Mouse (Mus musculus) kidney, embryonic 15.5 days (tissue): ENCODE data around the gene Cfap73. TPM values are rescaled to one million over a fixed set of nuclear protein-coding genes. Genes with fewer than 3 reads are reported as not detected.

Experiments
- ATAC-seq: fragments of 200-750 bp; cut with Nextera tagmentation; replicated peaks from 2 replicates; pipeline ENCODE4 v1.8.0; 2017; ENCODE audit warnings: moderate TSS enrichment; ENCODE audit not compliant: low FRiP score
- H3K27ac ChIP-seq: fragments of 300-500 bp; sonication (generic); 2 replicates; pipeline ENCODE4 v1.5.1; 2015; ENCODE audit warnings: mild to moderate bottlenecking, inconsistent platforms
- H3K27me3 ChIP-seq: fragments of 300-500 bp; sonication (generic); 2 replicates; pipeline ENCODE4 v1.6.1; 2015; ENCODE audit warnings: inconsistent platforms
- H3K36me3 ChIP-seq: fragments of 300-500 bp; sonication (generic); 2 replicates; pipeline ENCODE4 v1.6.1; 2015; ENCODE audit warnings: inconsistent platforms
- H3K4me1 ChIP-seq: fragments of 300-500 bp; sonication (generic); 2 replicates; pipeline ENCODE4 v1.6.1; 2015; ENCODE audit warnings: inconsistent platforms
- H3K4me2 ChIP-seq: fragments of 300-500 bp; sonication (generic); 2 replicates; pipeline ENCODE4 v1.6.1; 2015; ENCODE audit warnings: moderate library complexity, mild to moderate bottlenecking, inconsistent platforms
- H3K4me3 ChIP-seq: fragments of 300-500 bp; sonication (generic); replicated peaks from 2 replicates; pipeline ENCODE4 v1.5.1; 2015; ENCODE audit warnings: mild to moderate bottlenecking, inconsistent platforms
- H3K9ac ChIP-seq: fragments of 300-500 bp; sonication (generic); 2 replicates; pipeline ENCODE4 v1.6.1; 2015; ENCODE audit warnings: mild to moderate bottlenecking, inconsistent platforms
- H3K9me3 ChIP-seq: fragments of 300-500 bp; sonication (generic); replicated peaks from 2 replicates; pipeline ENCODE4 v1.6.1; 2016; ENCODE audit warnings: inconsistent platforms
- WGBS: fragments of 180-500 bp; shearing (Covaris S2); methylation state at CpG from one replicate; pipeline ENCODE4 v1.1.7; 2015; ENCODE audit warnings: mixed read lengths; 5-methylcytosine and 5-hydroxymethylcytosine counted together
- polyA plus RNA-seq: library from polyadenylated mRNA; unstranded; fragments of >200 nt; fragmentation: Nextera tagmentation; extraction: Ambion mirVana; gene quantifications from 2 replicates; pipeline ENCODE4 v1.2.1, GENCODE M21; 2015

Gene Cfap73
- polyA plus RNA-seq, 1 experiment from 2014 or later, result not detected

DNA sequence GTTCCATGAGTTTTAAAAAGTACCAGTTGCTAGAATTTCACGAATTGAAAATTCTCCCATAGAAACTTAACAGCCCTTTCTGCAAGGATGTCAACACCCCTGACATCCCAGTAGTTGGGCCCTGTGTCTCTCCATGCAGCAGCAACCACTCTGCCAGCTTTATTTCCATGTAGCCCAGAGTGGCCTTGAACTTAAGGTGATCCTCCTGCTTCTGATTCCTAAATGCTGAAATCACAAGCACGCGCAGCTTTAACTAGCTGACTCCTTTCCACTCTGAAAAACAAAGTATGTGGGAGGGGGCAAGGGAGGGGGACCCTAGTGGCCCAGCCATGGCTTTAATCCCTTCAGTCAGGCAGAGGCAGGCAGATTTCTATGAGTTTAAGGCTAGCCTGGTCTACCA is 26.7 kb downstream of the Cfap73 start:
- H3K36me3 ChIP-seq, result peaks cover 13% of the 10 kb centered on the region
- H3K9me3 ChIP-seq, result no peaks in the 10 kb centered on the region
- ATAC-seq, result no peak
- H3K4me3 ChIP-seq, result no peak overlapping the region
- WGBS, result 68% methylated on average over 3 of the region's 3 CpGs
- no peak overlapping the region for H3K9ac ChIP-seq
- H3K27ac ChIP-seq, result no peak overlapping the region
- peaks cover 21% of the 10 kb centered on the region for H3K4me1 ChIP-seq
- no peaks in the 10 kb centered on the region for H3K27me3 ChIP-seq
- no peak overlapping the region for H3K4me2 ChIP-seq

- Histone ChIP-seq H3K4me3 (no peak overlapping the region), H3K4me2 (no peak overlapping the region), H3K9me3 (no peaks in the 10 kb centered on the region), H3K27me3 (no peaks in the 10 kb centered on the region), H3K27ac (no peak overlapping the region), H3K9ac (no peak overlapping the region), H3K4me1 (peaks cover 17% of the 10 kb centered on the region), H3K36me3 (peaks cover 13% of the 10 kb centered on the region)
- 71% methylated on average over 25 of the region's 25 CpGs for WGBS
- ATAC-seq, result no peak
These were observed 27.3 kb downstream of the Cfap73 start for GRCm38 (mm10) chr5:120606590-120607200.

GRCm38 (mm10) chr5:120605688-120606087 is 28.3 kb downstream of the Cfap73 start:
- H3K36me3 ChIP-seq, result peaks cover 13% of the 10 kb centered on the region
- 2% methylated on average over 8 of the region's 8 CpGs for WGBS
- H3K4me3 ChIP-seq, result peak overlapping the region; percentile 38
- no peaks in the 10 kb centered on the region for H3K9me3 ChIP-seq
- peak; percentile 59 for ATAC-seq
- peak overlapping the region; percentile 68 for H3K4me2 ChIP-seq
- H3K4me1 ChIP-seq, result peaks cover 15% of the 10 kb centered on the region
- H3K27ac ChIP-seq, result no peak overlapping the region
- no peaks in the 10 kb centered on the region for H3K27me3 ChIP-seq
- H3K9ac ChIP-seq, result no peak overlapping the region

- Histone ChIP-seq H3K27ac (no peak overlapping the region), H3K36me3 (peaks cover 13% of the 10 kb centered on the region), H3K9ac (no peak overlapping the region), H3K27me3 (no peaks in the 10 kb centered on the region), H3K4me1 (peaks cover 15% of the 10 kb centered on the region), H3K4me2 (peak overlapping the region; percentile 68), H3K9me3 (no peaks in the 10 kb centered on the region), H3K4me3 (peak overlapping the region; percentile 38)
- peak; percentile 55; the same call in 1 of the 2 replicates for ATAC-seq
- WGBS, result 2% methylated on average over 10 of the region's 10 CpGs
These were observed 28.8 kb downstream of the Cfap73 start for GRCm38 (mm10) chr5:120605241-120605661.

GRCm38 (mm10) chr5:120604839-120605238 is 29.2 kb downstream of the Cfap73 start:
- Histone ChIP-seq H3K27ac (no peak overlapping the region), H3K4me1 (peaks cover 15% of the 10 kb centered on the region), H3K9me3 (no peaks in the 10 kb centered on the region), H3K9ac (no peak overlapping the region), H3K36me3 (peaks cover 13% of the 10 kb centered on the region), H3K4me3 (peak overlapping the region; percentile 38), H3K4me2 (peak overlapping the region; percentile 68), H3K27me3 (no peaks in the 10 kb centered on the region)
- 3% methylated on average over 6 of the region's 6 CpGs for WGBS
- 0 out of 2 replicates have a peak, but pooled peaks have one; percentile 23 for ATAC-seq

GRCm38 (mm10) chr5:120603515-120603914 is 30.5 kb downstream of the Cfap73 start:
- ATAC-seq, result no peak
- no peak overlapping the region for H3K4me3 ChIP-seq
- H3K4me2 ChIP-seq, result no peak overlapping the region
- WGBS, result 75% methylated on average over 7 of the region's 7 CpGs
- no peak overlapping the region for H3K27ac ChIP-seq
- H3K9me3 ChIP-seq, result no peaks in the 10 kb centered on the region
- H3K36me3 ChIP-seq, result peaks cover 7% of the 10 kb centered on the region
- H3K9ac ChIP-seq, result peak overlapping the region; percentile 6; the same call in 1 of the 2 replicates
- H3K4me1 ChIP-seq, result peaks cover 15% of the 10 kb centered on the region
- H3K27me3 ChIP-seq, result no peaks in the 10 kb centered on the region

GRCm38 (mm10) chr5:120602210-120602609 is 31.8 kb downstream of the Cfap73 start:
- ATAC-seq, result no peak
- H3K27me3 ChIP-seq, result no peaks in the 10 kb centered on the region

DNA sequence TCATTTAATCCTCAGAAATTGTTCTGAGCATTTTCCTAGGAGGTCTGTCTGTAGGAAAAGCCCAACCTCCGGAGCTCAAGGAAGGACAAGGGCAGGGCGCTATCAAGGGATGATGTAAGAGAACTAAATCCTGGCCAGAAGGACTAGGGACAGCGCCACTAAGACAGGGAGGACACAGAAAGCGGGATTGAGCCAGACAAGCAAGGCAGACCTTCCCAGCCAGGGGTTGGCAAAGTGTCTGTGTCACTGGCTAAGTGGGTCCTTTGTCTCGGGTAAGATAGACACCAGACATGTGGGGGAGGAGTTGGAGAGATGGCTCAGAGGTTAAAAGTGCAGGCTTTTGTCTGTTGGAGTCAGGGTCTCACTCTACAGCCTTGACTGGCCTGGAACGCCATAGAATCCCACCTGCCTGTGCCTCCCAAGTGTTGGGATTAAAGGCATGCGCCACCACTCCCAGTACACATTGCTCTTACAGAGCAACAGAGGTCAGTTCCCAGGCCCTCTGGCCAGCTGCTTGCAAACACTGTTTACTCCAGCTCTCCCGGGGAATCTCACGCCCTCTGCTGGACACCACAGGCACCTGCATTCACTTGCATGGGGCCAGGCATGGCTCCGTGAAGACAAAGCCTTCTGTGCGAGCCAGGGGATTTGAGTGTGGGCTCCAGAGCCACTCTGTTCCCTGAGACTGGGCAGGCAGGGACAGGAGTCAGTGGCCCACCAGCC is 32.9 kb downstream of the Cfap73 start:
- ATAC-seq, result no peak

More at GRCm38 (mm10) chr5:120602210-120602609, 31.8 kb downstream of the Cfap73 start:
- H3K4me2 ChIP-seq, result no peak overlapping the region
- no peaks in the 10 kb centered on the region for H3K36me3 ChIP-seq
- no peak overlapping the region for H3K9ac ChIP-seq
- peaks cover 15% of the 10 kb centered on the region for H3K4me1 ChIP-seq
- 85% methylated on average over 12 of the region's 12 CpGs for WGBS
- no peak overlapping the region for H3K27ac ChIP-seq
- no peak overlapping the region for H3K4me3 ChIP-seq
- H3K9me3 ChIP-seq, result no peaks in the 10 kb centered on the region

DNA sequence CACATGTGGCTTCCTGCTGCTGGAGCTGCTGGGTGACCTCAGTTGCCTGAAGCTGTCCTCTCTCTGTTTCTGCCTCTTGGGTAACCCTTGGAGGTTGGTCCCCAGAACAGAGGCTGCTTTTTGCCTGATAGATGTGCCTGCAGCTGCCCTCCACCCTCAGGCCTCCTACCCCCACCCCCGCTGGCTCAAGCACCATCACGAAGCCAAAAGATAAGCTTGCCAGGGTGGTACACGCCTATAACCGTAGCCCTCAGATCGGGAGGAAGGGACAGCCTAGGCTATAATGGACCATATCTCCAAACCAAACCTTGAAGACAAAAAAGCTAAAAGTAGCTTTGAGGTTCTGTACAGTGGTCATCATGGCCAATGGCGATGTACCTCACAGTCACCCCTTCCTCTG is 34.4 kb downstream of the Cfap73 start:
- Histone ChIP-seq H3K9me3 (no peaks in the 10 kb centered on the region), H3K4me1 (peaks cover 8% of the 10 kb centered on the region; the same call in 1 of the 2 replicates), H3K4me3 (no peak overlapping the region), H3K4me2 (no peak overlapping the region), H3K27me3 (no peaks in the 10 kb centered on the region), H3K36me3 (no peaks in the 10 kb centered on the region), H3K9ac (no peak overlapping the region), H3K27ac (no peak overlapping the region)
- WGBS, result 85% methylated on average over 6 of the region's 6 CpGs
- no peak for ATAC-seq

More for the DNA sequence above, 32.9 kb downstream of the Cfap73 start:
- Histone ChIP-seq H3K4me2 (no peak overlapping the region), H3K27me3 (no peaks in the 10 kb centered on the region), H3K4me1 (peaks cover 15% of the 10 kb centered on the region), H3K9me3 (no peaks in the 10 kb centered on the region), H3K9ac (no peak overlapping the region), H3K27ac (no peak overlapping the region), H3K4me3 (no peak overlapping the region), H3K36me3 (no peaks in the 10 kb centered on the region)
- WGBS, result 58% methylated on average over 11 of the region's 11 CpGs

GRCm38 (mm10) chr5:120594485-120594884 is 39.5 kb downstream of the Cfap73 start:
- no peaks in the 10 kb centered on the region for H3K27me3 ChIP-seq
- 83% methylated on average over 6 of the region's 6 CpGs for WGBS
- no peak overlapping the region for H3K27ac ChIP-seq
- H3K9ac ChIP-seq, result no peak overlapping the region
- no peaks in the 10 kb centered on the region for H3K9me3 ChIP-seq
- ATAC-seq, result no peak
- H3K4me2 ChIP-seq, result no peak overlapping the region
- H3K36me3 ChIP-seq, result no peaks in the 10 kb centered on the region
- H3K4me1 ChIP-seq, result no peaks in the 10 kb centered on the region
- no peak overlapping the region for H3K4me3 ChIP-seq

- no peak overlapping the region for H3K9ac ChIP-seq
- no peak for ATAC-seq
- H3K4me2 ChIP-seq, result no peak overlapping the region
- no peaks in the 10 kb centered on the region for H3K27me3 ChIP-seq
- no peaks in the 10 kb centered on the region for H3K9me3 ChIP-seq
- WGBS, result 72% methylated on average over 7 of the region's 7 CpGs
- no peak overlapping the region for H3K4me3 ChIP-seq
- H3K27ac ChIP-seq, result no peak overlapping the region
- H3K4me1 ChIP-seq, result peaks cover 14% of the 10 kb centered on the region
- H3K36me3 ChIP-seq, result no peaks in the 10 kb centered on the region
These were observed 41.9 kb downstream of the Cfap73 start for GRCm38 (mm10) chr5:120592141-120592540.

DNA sequence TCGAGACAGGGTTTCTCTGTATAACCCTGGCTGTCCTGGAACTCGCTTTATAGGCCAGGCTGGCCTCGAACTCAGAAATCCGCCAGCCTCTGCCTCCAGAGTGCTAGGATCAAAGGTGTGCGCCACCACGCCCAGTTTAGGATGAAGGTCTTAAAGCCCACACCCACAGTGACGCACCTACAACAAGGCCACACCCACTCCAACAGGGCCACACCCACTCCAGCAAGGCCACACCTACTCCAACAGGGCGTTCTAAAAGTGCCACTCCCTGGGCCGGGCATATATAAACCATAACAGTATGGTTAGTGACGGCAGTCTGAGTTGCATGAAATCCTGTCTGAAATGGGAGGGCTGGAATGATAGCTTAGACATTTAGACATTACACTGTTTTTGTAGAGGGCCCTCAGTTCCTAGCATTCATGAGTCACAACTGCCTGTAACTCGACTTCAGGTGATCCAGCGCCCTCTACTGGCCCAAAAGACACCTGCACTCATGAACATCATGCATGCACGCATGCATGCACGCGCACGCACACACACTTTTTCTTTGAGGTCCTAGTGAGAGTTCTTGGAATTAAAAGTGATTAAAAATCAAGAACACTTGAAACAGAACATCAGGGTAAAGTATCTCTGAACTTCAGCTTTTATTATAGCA is 43.6 kb downstream of the Cfap73 start:
- Histone ChIP-seq H3K9ac (no peak overlapping the region), H3K9me3 (no peaks in the 10 kb centered on the region), H3K4me1 (peaks cover 27% of the 10 kb centered on the region), H3K27me3 (no peaks in the 10 kb centered on the region), H3K4me3 (no peak overlapping the region), H3K4me2 (no peak overlapping the region), H3K36me3 (no peaks in the 10 kb centered on the region), H3K27ac (no peak overlapping the region)
- 77% methylated on average over 16 of the region's 16 CpGs for WGBS
- no peak for ATAC-seq
